Mouse (Mus musculus) frontal cortex, postnatal 25 days (tissue): ENCODE results near the gene Me3.

Experiments used
- DNase-seq, 2 experiments: peaks; one replicate each; pipeline ENCODE4 v3.0.0; 2022; ENCODE audit warnings: low spot score in 2 of 2

Me3 gene

DNA sequence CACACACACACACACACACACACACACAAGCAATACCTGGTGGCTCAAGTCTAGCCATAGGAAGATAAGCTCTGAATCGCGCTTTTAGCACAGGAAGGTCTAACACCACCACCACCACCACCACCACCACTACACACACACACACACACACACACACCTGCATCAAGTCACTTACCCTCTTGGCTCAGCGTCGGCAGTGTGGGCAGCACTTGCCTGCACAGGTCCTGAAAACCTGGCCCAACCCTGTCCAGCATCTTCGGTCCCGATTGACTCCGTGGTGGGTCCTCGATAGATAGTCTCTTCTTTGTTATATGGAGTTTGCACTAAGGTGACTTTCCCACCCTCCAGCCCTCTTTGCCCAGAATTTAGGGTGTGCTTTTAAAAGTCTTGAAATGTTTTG, 270.8 kb downstream of the Me3 start:
- no peak for DNase-seq

DNA sequence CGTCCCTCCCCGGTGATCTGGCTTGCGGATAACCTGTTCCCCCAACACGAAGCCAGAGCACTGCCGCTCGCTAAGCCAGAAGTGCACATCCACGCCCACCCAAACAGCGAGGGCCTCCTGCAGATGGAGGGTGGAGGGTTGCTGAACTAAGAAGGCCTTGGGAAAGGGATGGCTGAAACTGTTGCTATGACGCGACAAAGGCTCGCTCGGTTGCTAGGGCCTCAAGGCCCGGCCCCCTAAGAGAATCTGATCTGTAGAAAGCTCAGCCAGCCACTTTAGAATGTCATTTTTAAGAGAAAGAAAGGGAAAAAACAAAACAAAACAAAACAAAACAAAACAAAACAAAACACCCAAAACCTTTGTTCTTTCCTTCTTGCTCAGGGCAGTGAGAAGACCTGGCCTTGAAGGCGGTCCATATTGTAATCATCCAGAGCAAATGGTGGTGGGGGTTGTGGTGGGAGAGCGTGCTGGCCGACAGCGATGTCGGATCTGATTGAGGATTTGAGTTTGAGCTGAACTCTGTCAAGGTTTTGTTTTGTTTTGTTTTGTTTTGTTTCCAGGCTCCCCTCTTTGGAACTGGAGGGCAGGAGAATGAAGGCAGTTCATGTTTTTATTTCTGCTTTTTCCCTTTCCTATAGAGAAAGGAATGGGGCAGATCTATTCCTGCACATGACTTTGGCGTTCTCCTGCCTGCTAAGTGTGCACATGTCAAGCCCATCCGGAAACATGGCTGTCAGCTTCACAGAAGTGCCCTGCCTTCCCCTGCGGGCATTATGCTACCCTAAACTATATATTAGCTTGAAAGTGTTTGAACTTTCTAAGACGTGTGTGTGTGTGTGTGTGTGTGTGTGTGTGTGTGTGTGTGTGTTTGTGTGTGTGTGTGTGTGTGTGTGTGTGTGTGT, 271.5 kb downstream of the Me3 start, which contains the start of gene Ccdc81:
TSS of gene Ccdc81 (minus strand) at position 188 of the 902 bp plus-strand sequence.
- no peak for DNase-seq
